Mouse (Mus musculus) neural tube, embryonic 15.5 days (tissue): ENCODE measurements around the gene Abhd2. TPM values are rescaled to one million over a fixed set of nuclear protein-coding genes. Genes with fewer than 3 reads are reported as not detected.
"Not testable (repeated sequence)": the region's sequence is repeated elsewhere in the genome, so short reads cannot be mapped to it uniquely, and the experiment has no call there.

ENCODE experiments used
- ATAC-seq: fragments of 200-750 bp; cut with Nextera tagmentation; 2 replicates; pipeline ENCODE4 v1.8.0; 2017; ENCODE audit warnings: mild to moderate bottlenecking, moderate TSS enrichment, moderate library complexity; ENCODE audit not compliant: low FRiP score
- H3K27ac ChIP-seq: fragments of 300-500 bp; sonication (generic); replicated peaks from 2 replicates; pipeline ENCODE4 v1.5.1; 2015; ENCODE audit warnings: mild to moderate bottlenecking, inconsistent platforms
- H3K27me3 ChIP-seq: fragments of 300-500 bp; sonication (generic); replicated peaks from 2 replicates; pipeline ENCODE4 v1.6.1; 2015; ENCODE audit warnings: inconsistent platforms
- H3K36me3 ChIP-seq: fragments of 300-500 bp; sonication (generic); 2 replicates; pipeline ENCODE4 v1.6.1; 2015; ENCODE audit warnings: inconsistent platforms
- H3K4me1 ChIP-seq: fragments of 300-500 bp; sonication (generic); 2 replicates; pipeline ENCODE4 v1.6.1; 2015; ENCODE audit warnings: inconsistent platforms
- H3K4me2 ChIP-seq: fragments of 300-500 bp; sonication (generic); 2 replicates; pipeline ENCODE4 v1.6.1; 2015; ENCODE audit warnings: inconsistent platforms, mild to moderate bottlenecking, moderate library complexity
- H3K4me3 ChIP-seq: fragments of 300-500 bp; sonication (generic); replicated peaks from 2 replicates; pipeline ENCODE4 v1.5.1; 2015; ENCODE audit warnings: mild to moderate bottlenecking, inconsistent platforms
- H3K9ac ChIP-seq: fragments of 300-500 bp; sonication (generic); replicated peaks from 2 replicates; pipeline ENCODE4 v1.6.1; 2015; ENCODE audit warnings: mild to moderate bottlenecking, inconsistent platforms
- H3K9me3 ChIP-seq: fragments of 300-500 bp; sonication (generic); replicated peaks from 2 replicates; pipeline ENCODE4 v1.6.1; 2016; ENCODE audit warnings: inconsistent platforms
- WGBS: fragments of 180-500 bp; shearing (Covaris S2); methylation state at CpG from one replicate; pipeline ENCODE4 v1.1.7; 2015; ENCODE audit warnings: mixed read lengths; 5-methylcytosine and 5-hydroxymethylcytosine counted together
- polyA plus RNA-seq: library from polyadenylated mRNA; unstranded; fragments of >200 nt; fragmentation: Nextera tagmentation; extraction: Ambion mirVana; gene quantifications from 2 replicates; pipeline ENCODE4 v1.2.1, GENCODE M21; 2015

The Abhd2 gene
- polyA plus RNA-seq, 1 experiment from 2014 or later, result 15.6 TPM

DNA sequence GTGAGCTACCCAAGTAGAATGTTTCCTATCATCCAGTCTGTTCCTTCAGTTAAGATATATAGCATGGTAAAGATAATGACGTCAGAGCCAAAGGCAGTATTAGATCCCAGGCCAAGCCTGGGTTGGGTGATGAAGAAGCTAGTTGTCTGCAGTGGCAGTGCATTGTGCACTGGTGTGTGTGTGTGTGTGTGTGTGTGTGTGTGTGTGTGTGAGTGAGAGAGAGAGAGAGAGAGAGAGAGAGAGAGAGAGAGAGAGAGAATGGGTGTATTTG lies 10.6 kb downstream of the Abhd2 start:
- WGBS, result 58% methylated on average over 1 of the region's 1 CpGs
- not testable (repeated sequence) for H3K4me2 ChIP-seq, H3K27ac ChIP-seq, H3K36me3 ChIP-seq, H3K27me3 ChIP-seq, H3K9me3 ChIP-seq, ATAC-seq, H3K9ac ChIP-seq, H3K4me3 ChIP-seq
- peaks cover 24% of the 10 kb centered on the region for H3K4me1 ChIP-seq

DNA sequence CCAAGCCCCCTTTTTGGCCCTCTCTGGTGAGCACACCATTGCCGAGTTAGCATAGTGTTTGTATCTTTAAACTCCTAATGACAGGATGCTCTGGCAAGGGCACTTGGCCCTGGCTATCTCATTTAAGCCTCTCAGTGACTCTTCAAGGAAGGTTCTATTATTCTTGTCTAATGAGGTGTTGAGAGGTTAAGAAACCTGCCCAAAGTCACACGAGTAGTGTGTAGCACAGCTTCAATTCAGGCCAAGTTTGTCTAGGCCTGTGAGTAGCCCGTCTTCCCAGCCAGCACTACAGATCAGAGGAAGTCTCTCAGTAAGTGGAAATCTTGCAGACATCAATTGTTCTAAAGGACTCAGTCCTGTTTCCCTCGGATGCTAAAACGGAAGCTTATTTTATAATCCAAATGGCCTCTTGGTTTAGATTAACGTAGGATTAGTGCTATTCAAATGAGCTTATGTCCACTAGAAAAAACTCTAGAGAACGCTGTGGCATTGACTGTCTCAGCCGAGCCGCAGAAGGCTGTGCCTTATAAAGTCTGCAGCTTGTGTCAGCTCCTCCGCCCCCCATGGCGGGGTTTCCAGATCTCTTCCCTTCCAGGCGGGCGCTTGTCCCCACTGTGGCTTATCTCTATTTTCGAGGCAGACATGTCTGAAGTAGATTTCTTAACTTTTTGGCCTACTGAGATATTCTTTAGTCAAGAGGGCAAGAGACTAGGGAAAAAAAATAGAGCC lies 11.3 kb downstream of the Abhd2 start:
- H3K4me3 ChIP-seq, result no peak overlapping the region
- WGBS, result 74% methylated on average over 14 of the region's 14 CpGs
- H3K4me2 ChIP-seq, result no peak overlapping the region
- H3K36me3 ChIP-seq, result no peaks in the 10 kb centered on the region
- H3K27ac ChIP-seq, result no peak overlapping the region; the same call in 1 of the 2 replicates
- no peak overlapping the region for H3K9ac ChIP-seq
- H3K4me1 ChIP-seq, result peaks cover 16% of the 10 kb centered on the region
- H3K27me3 ChIP-seq, result no peaks in the 10 kb centered on the region
- no peaks in the 10 kb centered on the region for H3K9me3 ChIP-seq
- ATAC-seq, result no peak

- WGBS, result 82% methylated on average over 8 of the region's 8 CpGs
- Histone ChIP-seq H3K4me2 (no peak overlapping the region), H3K9ac (no peak overlapping the region), H3K4me3 (no peak overlapping the region), H3K4me1 (peaks cover 13% of the 10 kb centered on the region), H3K9me3 (no peaks in the 10 kb centered on the region), H3K27ac (no peak overlapping the region), H3K27me3 (no peaks in the 10 kb centered on the region), H3K36me3 (no peaks in the 10 kb centered on the region)
- ATAC-seq, result no peak
These were observed 11.9 kb downstream of the Abhd2 start for GRCm38 (mm10) chr7:79284889-79285280.

DNA sequence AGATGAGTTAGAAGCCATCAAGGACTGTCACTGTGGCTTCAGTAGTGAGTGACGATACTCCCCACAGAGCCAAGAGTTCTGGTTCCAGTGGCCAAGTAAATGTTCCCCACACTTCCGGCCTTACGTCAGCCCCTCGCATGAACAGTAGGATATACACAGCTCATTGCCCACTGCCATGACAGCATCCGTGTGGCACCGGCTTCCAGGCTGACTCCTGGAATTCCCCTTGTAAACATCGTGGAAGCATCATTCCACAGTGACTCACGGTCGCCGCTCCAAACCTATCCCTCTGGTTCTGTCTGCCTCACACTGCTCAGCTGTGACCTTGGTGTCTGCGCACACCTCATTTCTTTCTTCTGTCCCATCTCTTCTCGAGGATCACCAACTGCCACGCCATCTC lies 12.4 kb downstream of the Abhd2 start:
- no peak overlapping the region for H3K9ac ChIP-seq
- no peak overlapping the region for H3K4me2 ChIP-seq
- peaks cover 13% of the 10 kb centered on the region for H3K4me1 ChIP-seq
- no peaks in the 10 kb centered on the region for H3K27me3 ChIP-seq
- WGBS, result 82% methylated on average over 13 of the region's 13 CpGs
- H3K27ac ChIP-seq, result no peak overlapping the region
- H3K36me3 ChIP-seq, result no peaks in the 10 kb centered on the region
- H3K9me3 ChIP-seq, result no peaks in the 10 kb centered on the region
- no peak for ATAC-seq
- no peak overlapping the region for H3K4me3 ChIP-seq

- Histone ChIP-seq H3K4me2 (no peak overlapping the region), H3K36me3 (no peaks in the 10 kb centered on the region), H3K9ac (no peak overlapping the region), H3K4me1 (peaks cover 13% of the 10 kb centered on the region), H3K27me3 (no peaks in the 10 kb centered on the region), H3K27ac (no peak overlapping the region), H3K4me3 (no peak overlapping the region), H3K9me3 (no peaks in the 10 kb centered on the region)
- WGBS, result 92% methylated on average over 6 of the region's 6 CpGs
- no peak for ATAC-seq
These were observed 14.2 kb downstream of the Abhd2 start for GRCm38 (mm10) chr7:79287226-79287625.

DNA sequence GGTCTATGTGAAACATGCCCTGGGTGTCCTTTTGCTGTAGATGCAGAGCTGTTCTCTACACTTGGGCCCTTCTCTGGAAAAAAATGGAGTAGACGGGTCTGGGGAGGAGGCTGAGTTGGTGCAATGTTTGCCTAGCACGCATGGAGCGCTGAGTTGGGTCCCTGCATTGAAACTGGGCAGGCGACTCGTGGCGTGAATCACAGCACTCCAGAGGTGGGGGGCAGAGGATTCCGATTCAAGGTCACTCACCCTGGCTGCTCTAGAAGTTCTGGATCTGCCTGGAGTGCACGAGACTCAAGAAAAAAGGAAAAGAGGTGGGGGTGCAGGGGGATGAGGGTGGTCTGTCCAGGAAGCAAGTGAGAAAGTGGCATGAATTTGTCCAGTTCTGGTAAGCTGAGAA lies 14.9 kb downstream of the Abhd2 start:
- no peak overlapping the region for H3K4me3 ChIP-seq
- H3K4me1 ChIP-seq, result peaks cover 17% of the 10 kb centered on the region
- no peak overlapping the region for H3K27ac ChIP-seq
- no peaks in the 10 kb centered on the region for H3K27me3 ChIP-seq
- H3K36me3 ChIP-seq, result no peaks in the 10 kb centered on the region
- no peak overlapping the region for H3K4me2 ChIP-seq
- no peaks in the 10 kb centered on the region for H3K9me3 ChIP-seq
- ATAC-seq, result no peak
- no peak overlapping the region for H3K9ac ChIP-seq
- 93% methylated on average over 8 of the region's 8 CpGs for WGBS

DNA sequence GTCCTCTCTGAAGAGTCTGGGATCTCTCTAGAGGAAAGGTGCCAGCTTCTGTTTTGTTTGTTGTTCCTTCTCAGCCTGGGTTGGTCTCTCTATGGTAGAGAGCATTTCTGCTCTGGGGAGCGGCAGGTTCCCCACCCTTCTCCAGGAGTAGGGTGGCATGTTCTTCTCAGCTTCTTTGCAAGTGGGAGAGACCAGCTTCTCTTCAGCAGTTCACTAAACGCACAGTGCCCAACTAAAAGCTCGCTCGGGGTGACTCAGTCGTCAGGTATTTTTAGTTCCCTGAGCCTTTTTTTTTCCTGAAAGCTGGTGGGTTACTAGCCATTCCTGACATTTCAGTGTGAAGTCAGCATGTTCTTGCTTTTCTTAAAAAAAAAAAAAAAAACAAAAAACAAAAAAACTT lies 15.4 kb downstream of the Abhd2 start:
- no peak for ATAC-seq
- 96% methylated on average over 5 of the region's 5 CpGs for whole genome bisulfite sequencing
- no peaks in the 10 kb centered on the region for H3K27me3 ChIP-seq

DNA sequence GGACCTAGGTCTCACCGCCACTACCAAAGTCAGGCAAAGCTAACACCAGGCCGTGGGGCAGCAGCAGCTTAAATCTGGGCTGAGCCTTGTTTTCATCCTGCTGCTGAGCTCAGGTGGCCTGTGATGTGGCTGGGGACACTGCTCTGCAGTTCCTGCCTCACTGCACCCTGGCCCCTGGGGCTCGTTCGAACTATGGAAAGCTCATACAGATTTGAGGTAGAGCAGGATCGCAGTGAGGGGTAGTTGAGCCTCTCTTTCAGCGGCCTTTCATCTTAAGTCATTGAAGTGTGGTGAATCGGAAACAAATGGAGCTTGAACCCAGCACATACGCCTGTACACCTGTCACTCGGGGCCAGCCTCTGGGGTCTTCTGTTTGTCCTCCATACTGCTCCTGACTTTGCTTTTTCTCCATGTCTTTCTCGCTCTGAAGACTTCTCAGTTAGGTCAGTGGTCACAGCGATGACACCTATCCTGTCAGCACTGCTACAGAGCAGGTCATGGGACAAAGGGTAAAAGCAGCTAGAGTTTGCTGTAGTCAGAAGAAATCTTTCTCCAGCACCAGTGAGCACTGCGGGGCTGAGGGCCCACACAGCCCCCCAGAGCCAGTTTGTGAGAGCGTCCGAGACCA lies 20.7 kb downstream of the Abhd2 start:
- ATAC-seq, result no peak
- no peak overlapping the region for H3K4me2 ChIP-seq
- WGBS, result 54% methylated on average over 14 of the region's 14 CpGs
- no peaks in the 10 kb centered on the region for H3K9me3 ChIP-seq
- H3K27me3 ChIP-seq, result no peaks in the 10 kb centered on the region
- H3K4me1 ChIP-seq, result peaks cover 33% of the 10 kb centered on the region
- H3K36me3 ChIP-seq, result peaks cover 16% of the 10 kb centered on the region
- H3K4me3 ChIP-seq, result no peak overlapping the region
- no peak overlapping the region for H3K9ac ChIP-seq
- no peak overlapping the region for H3K27ac ChIP-seq

More for the DNA sequence above, 15.4 kb downstream of the Abhd2 start:
- Histone ChIP-seq H3K9me3 (no peaks in the 10 kb centered on the region), H3K27ac (no peak overlapping the region), H3K36me3 (no peaks in the 10 kb centered on the region), H3K9ac (no peak overlapping the region), H3K4me2 (no peak overlapping the region), H3K4me3 (no peak overlapping the region), H3K4me1 (peaks cover 12% of the 10 kb centered on the region)

- ATAC-seq, result no peak
- Histone ChIP-seq H3K4me2 (no peak overlapping the region), H3K9ac (no peak overlapping the region), H3K9me3 (no peaks in the 10 kb centered on the region), H3K27me3 (no peaks in the 10 kb centered on the region), H3K27ac (no peak overlapping the region), H3K4me1 (peaks cover 33% of the 10 kb centered on the region), H3K36me3 (peaks cover 16% of the 10 kb centered on the region), H3K4me3 (no peak overlapping the region)
- WGBS, result 88% methylated on average over 13 of the region's 13 CpGs
These were observed 21.5 kb downstream of the Abhd2 start for GRCm38 (mm10) chr7:79294449-79294980.

DNA sequence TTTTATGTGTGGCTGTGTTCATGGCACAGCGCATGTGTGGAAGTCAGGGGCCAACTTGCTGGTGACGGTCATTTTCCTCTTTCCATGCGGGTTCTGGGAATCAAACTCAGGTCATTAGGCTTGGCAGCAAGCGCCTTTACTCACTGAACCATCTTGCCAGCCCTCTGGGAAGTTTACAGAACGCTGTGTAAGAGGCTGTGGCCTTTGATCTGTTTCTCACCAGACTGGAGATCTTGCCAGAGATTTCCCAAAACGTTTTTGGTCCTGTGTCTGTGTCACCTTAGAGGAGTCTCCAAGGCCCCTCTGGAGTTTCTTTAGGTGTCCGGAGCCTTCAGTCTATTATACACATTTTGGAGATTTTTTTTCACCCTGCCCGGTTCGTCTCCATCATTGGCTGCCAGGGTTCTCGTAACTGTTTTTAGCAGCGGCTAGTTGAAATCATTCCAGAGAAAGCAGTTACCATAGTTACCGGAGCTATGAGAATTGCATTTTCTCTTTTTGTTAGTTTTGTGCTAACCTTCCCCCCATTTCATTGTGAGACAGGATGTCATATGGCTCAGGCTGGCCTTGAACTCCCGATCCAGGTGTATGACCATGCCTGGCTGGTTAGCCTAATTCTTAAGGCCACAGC lies 22.3 kb downstream of the Abhd2 start:
- Histone ChIP-seq H3K27me3 (no peaks in the 10 kb centered on the region), H3K36me3 (peaks cover 16% of the 10 kb centered on the region)
- 64% methylated on average over 13 of the region's 13 CpGs for WGBS

GRCm38 (mm10) chr7:79298681-79299080 lies 25.7 kb downstream of the Abhd2 start:
- no peak overlapping the region for H3K27ac ChIP-seq
- no peak for ATAC-seq

More for the DNA sequence above, 22.3 kb downstream of the Abhd2 start:
- Histone ChIP-seq H3K4me2 (no peak overlapping the region), H3K4me1 (peaks cover 39% of the 10 kb centered on the region), H3K27ac (0 out of 2 replicates have a peak overlapping the region, but pooled peaks have one; percentile 41), H3K9ac (no peak overlapping the region), H3K9me3 (no peaks in the 10 kb centered on the region), H3K4me3 (no peak overlapping the region)
- no peak for ATAC-seq

DNA sequence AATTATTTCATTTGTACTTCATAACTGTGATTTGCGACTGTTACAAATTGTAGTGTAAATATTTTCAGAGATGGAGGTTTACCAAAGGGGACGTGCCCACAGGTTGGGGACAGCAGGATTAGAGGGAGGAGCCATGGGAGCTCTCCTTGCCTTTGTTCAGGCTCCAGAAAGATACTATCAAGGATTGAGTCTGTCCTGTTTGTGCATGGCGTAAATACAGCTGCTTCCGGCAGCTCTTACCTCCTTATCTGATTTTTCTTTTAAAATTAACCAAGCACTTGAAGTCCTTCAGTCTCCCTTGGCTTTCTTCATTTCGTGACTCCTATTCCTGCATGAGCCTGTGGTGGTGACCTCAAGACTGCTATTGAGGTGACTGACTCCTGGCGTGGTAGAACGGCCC lies 26.5 kb downstream of the Abhd2 start:
- no peak for ATAC-seq
- Histone ChIP-seq H3K4me3 (no peak overlapping the region), H3K36me3 (peaks cover 16% of the 10 kb centered on the region), H3K9ac (no peak overlapping the region), H3K9me3 (no peaks in the 10 kb centered on the region), H3K4me1 (peaks cover 34% of the 10 kb centered on the region), H3K4me2 (no peak overlapping the region), H3K27ac (no peak overlapping the region), H3K27me3 (no peaks in the 10 kb centered on the region)
- 86% methylated on average over 7 of the region's 7 CpGs for WGBS

More at GRCm38 (mm10) chr7:79298681-79299080, 25.7 kb downstream of the Abhd2 start:
- WGBS, result 85% methylated on average over 1 of the region's 1 CpGs
- Histone ChIP-seq H3K4me2 (no peak overlapping the region), H3K4me3 (no peak overlapping the region), H3K4me1 (peaks cover 42% of the 10 kb centered on the region), H3K36me3 (peaks cover 16% of the 10 kb centered on the region), H3K9ac (no peak overlapping the region), H3K9me3 (no peaks in the 10 kb centered on the region), H3K27me3 (no peaks in the 10 kb centered on the region)
